Mouse (Mus musculus) small intestine, adult 2 months (tissue): ENCODE measurements at regions not wholly inside any gene's neighbourhood (a gene's known extent, or its start where the extent isn't known, plus 50 kb on each side); places are given as distances from the start of the nearest gene placed in this dataset.

ENCODE experiments used
- H3K27ac ChIP-seq: fragments of 200-500 bp; 2 replicates; pipeline ENCODE4 v1.5.1; 2012; ENCODE audit warnings: low read depth, low read length, control low read depth, inconsistent platforms; ENCODE audit not compliant: insufficient read depth
- H3K27me3 ChIP-seq: fragments of 200-500 bp; 2 replicates; pipeline ENCODE4 v1.6.1; 2012; ENCODE audit warnings: mild to moderate bottlenecking, moderate library complexity, low read length, inconsistent platforms; ENCODE audit not compliant: control insufficient read depth, insufficient read depth
- H3K36me3 ChIP-seq: fragments of 200-500 bp; 2 replicates; pipeline ENCODE4 v1.6.1; 2012; ENCODE audit warnings: mild to moderate bottlenecking, low read length, control low read depth, inconsistent platforms; ENCODE audit not compliant: control insufficient read depth, insufficient read depth
- H3K4me1 ChIP-seq: fragments of 200-500 bp; 2 replicates; pipeline ENCODE4 v1.6.1; 2012; ENCODE audit warnings: low read length, inconsistent platforms, mixed read lengths; ENCODE audit not compliant: control insufficient read depth, insufficient read depth, insufficient read length
- H3K4me3 ChIP-seq: fragments of 200-500 bp; 2 replicates; pipeline ENCODE4 v1.5.1; 2012; ENCODE audit warnings: low read depth, mild to moderate bottlenecking, control low read depth, inconsistent platforms, low read length, moderate library complexity
- CTCF ChIP-seq: fragments of 200-500 bp; IDR thresholded peaks from 2 replicates; pipeline ENCODE4 v1.5.1; 2012; ENCODE audit warnings: low read depth, mild to moderate bottlenecking, control low read depth, inconsistent platforms, low read length, moderate library complexity, mixed read lengths; ENCODE audit not compliant: insufficient replicate concordance, insufficient read length; ENCODE audit errors: extremely low read depth
- POLR2A ChIP-seq: fragments of 200-500 bp; IDR thresholded peaks from 2 replicates; pipeline ENCODE4 v1.6.1; 2012; ENCODE audit warnings: low read depth, mild to moderate bottlenecking, control low read depth, inconsistent platforms, low read length, moderate library complexity
- WGBS: fragments of 180-500 bp; shearing (Covaris S2); methylation state at CpG from one replicate; pipeline ENCODE4 v1.1.7; 2018; 5-methylcytosine and 5-hydroxymethylcytosine counted together

GRCm38 (mm10) chr5:144678815-144679750 lies 82.5 kb downstream of the Tmem130 start:
- no peak for TF ChIP-seq CTCF
- TF ChIP-seq POLR2A = no peak
- 83% methylated on average over 13 of the region's 13 CpGs for WGBS

GRCm38 (mm10) chr5:144684184-144684583 lies 77.4 kb downstream of the Tmem130 start:
- no peak overlapping the region for H3K27ac ChIP-seq
- TF ChIP-seq CTCF = no peak
- TF ChIP-seq POLR2A = no peak
- H3K4me3 ChIP-seq = no peak overlapping the region
- H3K27me3 ChIP-seq = no peaks in the 10 kb centered on the region
- 47% methylated on average over 1 of the region's 1 CpGs for WGBS
- H3K36me3 ChIP-seq = no peaks in the 10 kb centered on the region
- no peaks in the 10 kb centered on the region for H3K4me1 ChIP-seq

More at GRCm38 (mm10) chr5:144678815-144679750, 82.5 kb downstream of the Tmem130 start:
- Histone ChIP-seq H3K4me3 (no peak overlapping the region), H3K36me3 (no peaks in the 10 kb centered on the region), H3K27ac (no peak overlapping the region), H3K27me3 (no peaks in the 10 kb centered on the region), H3K4me1 (no peaks in the 10 kb centered on the region)
